Mouse (Mus musculus) thymus, adult 2 months (tissue): ENCODE measurements around the gene Prkn.

ENCODE experiments used
- CTCF ChIP-seq: fragments of 200-500 bp; IDR thresholded peaks from 2 replicates; pipeline ENCODE4 v1.5.1; 2012; ENCODE audit warnings: mild to moderate bottlenecking, control low read depth, low read length, moderate library complexity, borderline replicate concordance; ENCODE audit not compliant: control insufficient read depth, poor library complexity, insufficient read depth; ENCODE audit errors: extremely low read depth
- POLR2A ChIP-seq: fragments of 200-500 bp; IDR thresholded peaks from 2 replicates; pipeline ENCODE4 v1.6.1; 2012; ENCODE audit warnings: mild to moderate bottlenecking, low read length, control low read depth, moderate library complexity; ENCODE audit not compliant: control insufficient read depth, poor library complexity, insufficient read depth; ENCODE audit errors: extremely low read depth

DNA sequence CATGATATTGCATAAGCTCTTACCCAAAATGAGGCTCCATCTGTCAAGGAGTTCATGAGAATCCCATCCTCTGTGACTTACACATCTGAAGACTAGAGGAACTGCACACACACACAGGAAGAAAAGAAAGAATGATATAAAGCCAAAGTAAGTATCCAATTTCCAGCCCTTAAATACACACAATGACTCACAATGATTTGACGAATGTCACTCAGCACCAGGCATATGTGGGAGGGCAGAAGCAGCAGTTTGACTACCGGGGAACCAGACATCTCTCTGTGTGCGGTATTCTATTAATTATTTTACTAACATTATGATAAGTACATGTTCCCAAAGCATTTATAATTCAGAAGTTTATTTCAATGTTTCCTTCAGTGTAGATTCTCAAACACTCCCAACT, 780.6 kb downstream of the Prkn start:
- TF ChIP-seq POLR2A = no peak
- no peak for TF ChIP-seq CTCF
